Mouse (Mus musculus) cerebellum, adult 2 months (tissue): ENCODE data around the gene Wwox.

ENCODE experiments used
- CTCF ChIP-seq: fragments of 200-500 bp; IDR thresholded peaks from 2 replicates; pipeline ENCODE4 v1.5.1; 2011; ENCODE audit warnings: low read depth, mild to moderate bottlenecking, control low read depth, low read length, moderate library complexity, borderline replicate concordance; ENCODE audit not compliant: insufficient read depth
- POLR2A ChIP-seq: fragments of 200-500 bp; IDR thresholded peaks from 2 replicates; pipeline ENCODE4 v1.6.1; 2011; ENCODE audit warnings: low read length, control low read depth, borderline replicate concordance; ENCODE audit not compliant: insufficient read depth

- TF ChIP-seq CTCF (no peak), POLR2A (no peak)
Observed at GRCm38 (mm10) chr8:114677551-114678127, 238.2 kb downstream of the Wwox start.
